3 mouse cellular contexts compared by ENCODE assay signal in the genomic region with DNA sequence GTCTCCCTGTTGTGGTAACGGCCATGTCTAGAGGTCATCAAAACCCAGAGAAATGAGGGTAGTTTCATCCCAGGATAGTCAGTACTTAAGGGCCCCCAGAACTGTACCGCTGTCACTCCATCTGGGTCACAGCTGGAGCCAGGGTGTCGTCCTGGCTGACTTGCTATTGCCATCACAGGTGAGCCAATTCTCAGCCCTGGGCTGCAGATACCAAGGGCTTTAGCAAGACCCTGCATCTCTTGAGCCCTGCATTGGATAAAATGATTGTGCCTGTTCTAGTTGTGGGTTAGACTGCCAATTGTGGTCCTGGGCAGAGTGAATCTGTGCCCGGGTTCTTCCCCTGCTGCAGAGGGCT.
"Had no signal": no experiment of that assay in that cellular context is flagged by ENCODE, and none has a peak within 500 bp of the region (broad histone marks: within the 10 kb centered on the region; RNA-seq: fewer than 3 reads in every experiment).

No protein-coding gene starts in this region.

- H3K27ac ChIP-seq: liver, embryonic 14.5 days; midbrain, embryonic 10.5 days; neural tube, embryonic 13.5 days had no signal

- H3K4me3 ChIP-seq: midbrain, embryonic 10.5 days; neural tube, embryonic 13.5 days had no signal
